Mouse (Mus musculus): Measurements from ENCODE around the gene Ap2a2.
"Not testable (repeated sequence)": the region's sequence is repeated elsewhere in the genome, so short reads cannot be mapped to it uniquely, and the experiment has no call there.

The Ap2a2 gene

GRCm38 (mm10) chr7:141607717-141608116, 45.7 kb downstream of the Ap2a2 start:
- DNase-seq, result no peak

GRCm38 (mm10) chr7:141609719-141610514, 47.9 kb downstream of the Ap2a2 start:
- no peak for DNase-seq

GRCm38 (mm10) chr7:141611711-141612370, 49.9 kb downstream of the Ap2a2 start:
- DNase-seq, result no peak

GRCm38 (mm10) chr7:141612371-141612760, 50.4 kb downstream of the Ap2a2 start:
- DNase-seq, result no peak

GRCm38 (mm10) chr7:141612791-141613190, 50.8 kb downstream of the Ap2a2 start:
- DNase-seq, result no peak

GRCm38 (mm10) chr7:141614329-141614832, 52.4 kb downstream of the Ap2a2 start:
- peak; percentile 49 for DNase-seq

- no peak for DNase-seq
These were observed 62.2 kb downstream of the Ap2a2 start for GRCm38 (mm10) chr7:141624214-141624613.

GRCm38 (mm10) chr7:141625120-141625810, 63.3 kb downstream of the Ap2a2 start:
- no peak for DNase-seq

GRCm38 (mm10) chr7:141628018-141628417, 66.0 kb downstream of the Ap2a2 start:
- no peak for DNase-seq

- DNase-seq, result no peak
These were observed 67.3 kb downstream of the Ap2a2 start for GRCm38 (mm10) chr7:141629241-141629640.

GRCm38 (mm10) chr7:141638077-141638476, 76.1 kb downstream of the Ap2a2 start:
- DNase-seq, result not testable (repeated sequence)

GRCm38 (mm10) chr7:141638513-141639334, 76.8 kb downstream of the Ap2a2 start:
- DNase-seq, result not testable (repeated sequence)

GRCm38 (mm10) chr7:141639335-141639890, 77.4 kb downstream of the Ap2a2 start:
- not testable (repeated sequence) for DNase-seq

- no peak for DNase-seq
These were observed 80.4 kb downstream of the Ap2a2 start for GRCm38 (mm10) chr7:141642375-141642774.

GRCm38 (mm10) chr7:141643160-141643559, 81.2 kb downstream of the Ap2a2 start:
- peak; percentile 69 for DNase-seq

- no peak for DNase-seq
These were observed 85.1 kb downstream of the Ap2a2 start for GRCm38 (mm10) chr7:141647083-141647482.

GRCm38 (mm10) chr7:141647815-141648214, 85.8 kb downstream of the Ap2a2 start:
- DNase-seq, result no peak

- peak; percentile 77 for DNase-seq
These were observed 90.2 kb downstream of the Ap2a2 start for GRCm38 (mm10) chr7:141652191-141652590.

- no peak for DNase-seq
These were observed 98.4 kb downstream of the Ap2a2 start for GRCm38 (mm10) chr7:141660346-141660745.

- no peak for DNase-seq
These were observed 99.5 kb downstream of the Ap2a2 start for GRCm38 (mm10) chr7:141661481-141661880.

- no peak for DNase-seq
These were observed 100.2 kb downstream of the Ap2a2 start for GRCm38 (mm10) chr7:141662223-141662622.

- peak; percentile 58 for DNase-seq
These were observed 104.2 kb downstream of the Ap2a2 start for GRCm38 (mm10) chr7:141666190-141666589.

All from liver (tissue).